Mouse (Mus musculus): Measurements from ENCODE around the gene Ccdc24.

DNA sequence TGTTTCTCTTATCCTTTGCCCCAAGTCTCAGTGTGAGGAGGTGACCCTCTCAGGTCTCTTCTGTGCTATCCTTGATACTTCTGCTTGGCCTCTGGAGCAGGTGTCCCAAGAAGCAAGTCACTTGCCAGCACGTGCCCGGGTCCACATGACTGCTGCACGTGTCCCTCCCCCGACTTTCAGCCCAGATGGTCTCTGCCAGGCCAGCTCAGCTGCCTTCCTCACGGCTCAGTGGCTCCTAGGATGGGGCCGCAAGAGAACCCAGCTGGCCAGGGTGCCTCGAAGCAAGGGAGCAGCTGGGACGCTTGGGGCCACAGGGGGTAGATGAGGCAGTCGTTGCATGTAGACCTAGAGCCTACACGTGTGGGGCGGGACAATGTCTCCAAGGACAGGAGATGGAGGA lies 27.0 kb downstream of the Ccdc24 start:
- TF ChIP-seq CTCF (IDR thresholded peaks at IDR 0.05; ENCODE audit: low read depth, low read length) (no peak), GATA1 (IDR thresholded peaks at IDR 0.05; ENCODE audit: borderline replicate concordance, low read length) (no peak), POLR2AphosphoS5 (IDR thresholded peaks at IDR 0.05; ENCODE audit: insufficient replicate concordance, low read depth, low read length) (no peak), TAL1 (conservative IDR thresholded peaks at IDR 0.05; ENCODE audit: low read depth, low read length) (no peak)
